Mouse (Mus musculus) midbrain, embryonic 14.5 days (tissue): ENCODE measurements around the gene Tnpo3. TPM values are rescaled to one million over a fixed set of nuclear protein-coding genes. Genes with fewer than 3 reads are reported as not detected.

ENCODE experiments used
- ATAC-seq: fragments of 200-750 bp; cut with Nextera tagmentation; 2 replicates; pipeline ENCODE4 v1.8.0; 2017; ENCODE audit warnings: moderate number of reproducible peaks, moderate library complexity; ENCODE audit not compliant: low FRiP score, low TSS enrichment
- DNase-seq: peaks from one replicate; pipeline ENCODE4 v3.0.0-alpha.2; 2015
- H3K27ac ChIP-seq: fragments of 300-500 bp; sonication (generic); replicated peaks from 2 replicates; pipeline ENCODE4 v1.5.1; 2014; ENCODE audit warnings: mild to moderate bottlenecking, low read depth, low read length, moderate library complexity
- H3K27me3 ChIP-seq: fragments of 300-500 bp; sonication (generic); 2 replicates; pipeline ENCODE4 v1.6.1; 2014; ENCODE audit warnings: low read length, control low read depth, mixed read lengths; ENCODE audit not compliant: control insufficient read depth, insufficient read depth
- H3K36me3 ChIP-seq: fragments of 300-500 bp; sonication (generic); 2 replicates; pipeline ENCODE4 v1.6.1; 2014; ENCODE audit warnings: low read length, control low read depth; ENCODE audit not compliant: control insufficient read depth, insufficient read depth
- H3K4me1 ChIP-seq: fragments of 300-500 bp; sonication (generic); 2 replicates; pipeline ENCODE4 v1.6.1; 2014; ENCODE audit warnings: mild to moderate bottlenecking, antibody characterized with exemption, low read length, control low read depth; ENCODE audit not compliant: control insufficient read depth, insufficient read depth
- H3K4me2 ChIP-seq: fragments of 300-500 bp; sonication (generic); 2 replicates; pipeline ENCODE4 v1.6.1; 2014; ENCODE audit warnings: mild to moderate bottlenecking, low read length, moderate library complexity
- H3K4me3 ChIP-seq: fragments of 300-500 bp; sonication (generic); replicated peaks from 2 replicates; pipeline ENCODE4 v1.5.1; 2014; ENCODE audit warnings: low read depth, low read length
- H3K9ac ChIP-seq: fragments of 300-500 bp; sonication (generic); replicated peaks from 2 replicates; pipeline ENCODE4 v1.6.1; 2014; ENCODE audit warnings: mild to moderate bottlenecking, low read length, moderate library complexity
- H3K9me3 ChIP-seq: fragments of 300-500 bp; sonication (generic); 2 replicates; pipeline ENCODE4 v1.6.1; 2016; ENCODE audit warnings: low read length, control low read depth, mixed read lengths; ENCODE audit not compliant: control insufficient read depth
- WGBS: fragments of 180-500 bp; shearing (Covaris S2); extraction: QIAGEN DNeasy Blood & Tissue Kit; methylation state at CpG from one replicate; pipeline ENCODE4 v1.1.7; 2014; 5-methylcytosine and 5-hydroxymethylcytosine counted together
- polyA plus RNA-seq: library from polyadenylated mRNA; unstranded; fragments of >200 nt; fragmentation: Nextera tagmentation; extraction: Ambion mirVana; gene quantifications from 2 replicates; pipeline ENCODE4 v1.2.1, GENCODE M21; 2014

Gene Tnpo3
- polyA plus RNA-seq = 63.9 and 102 TPM in 2 replicates

DNA sequence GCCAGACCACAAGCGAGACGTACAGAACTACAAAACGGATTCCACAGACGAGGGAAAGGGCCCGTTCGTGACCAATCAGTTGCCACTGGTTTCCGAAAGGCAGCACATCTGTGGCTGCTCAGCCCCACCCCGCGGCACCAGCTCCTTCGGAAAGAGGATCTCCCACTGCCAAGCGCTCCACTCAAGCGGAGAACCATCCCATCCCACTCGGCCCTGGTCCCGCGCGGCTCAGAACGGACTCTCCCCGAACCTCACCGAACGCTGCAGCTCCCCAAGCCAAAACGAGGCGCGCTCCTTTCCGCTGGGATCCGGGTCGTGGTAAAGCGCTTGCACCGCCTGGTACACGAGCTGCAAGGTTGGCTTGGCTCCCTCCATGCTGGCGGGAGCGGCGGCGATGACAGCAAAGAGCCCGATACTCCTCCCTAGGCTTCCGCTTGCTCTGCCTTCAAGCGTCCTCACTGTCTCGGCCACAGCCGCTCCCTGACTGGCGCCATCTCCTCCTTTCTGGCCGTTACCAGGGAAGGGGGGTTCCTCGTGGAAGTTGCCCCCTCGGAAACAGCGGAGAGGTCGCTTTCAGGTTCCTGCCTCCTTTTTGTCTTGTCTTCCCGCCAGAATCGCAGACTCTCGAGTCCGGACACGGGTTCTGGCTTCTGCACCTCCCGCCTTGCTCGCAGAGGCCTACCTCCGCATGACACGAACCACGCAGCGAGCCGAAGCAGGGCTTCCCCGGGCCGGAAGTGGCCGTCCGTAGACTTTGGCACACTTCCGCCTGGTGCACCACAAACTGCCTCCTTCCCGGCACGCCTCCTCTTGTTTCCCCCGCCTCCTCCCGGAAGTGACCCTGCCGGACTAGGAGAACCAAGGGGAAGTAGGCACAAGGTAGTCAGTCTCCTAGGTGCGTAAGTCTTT lies at the start of gene Tnpo3:
Gene Tnpo3, minus strand, starts transcription at position 777 of the 909 bp plus-strand sequence.
- Histone ChIP-seq H3K9ac (peak within 1 kb of the TSS; percentile 90), H3K4me1 (peaks cover 9% of the 10 kb centered on the region), H3K9me3 (no peaks in the 10 kb centered on the region), H3K4me2 (peak within 1 kb of the TSS; percentile 83), H3K27ac (peak within 1 kb of the TSS; percentile 84), H3K4me3 (peak within 1 kb of the TSS; percentile 86), H3K36me3 (no peaks in the 10 kb centered on the region), H3K27me3 (no peaks in the 10 kb centered on the region)
- DNase-seq = peak; percentile 96
- under 1% methylated on average over 67 of the region's 67 CpGs for WGBS
- peak; percentile 96 for ATAC-seq

- Histone ChIP-seq H3K4me2 (no peak overlapping the region), H3K4me3 (no peak overlapping the region), H3K9me3 (no peaks in the 10 kb centered on the region), H3K27ac (no peak overlapping the region), H3K4me1 (no peaks in the 10 kb centered on the region), H3K27me3 (no peaks in the 10 kb centered on the region), H3K9ac (no peak overlapping the region), H3K36me3 (no peaks in the 10 kb centered on the region)
- 90% methylated on average over 3 of the region's 3 CpGs for WGBS
- ATAC-seq (no peak), DNase-seq (no peak)
Measured at GRCm38 (mm10) chr6:29658626-29659475, 49.2 kb upstream of the Tnpo3 start.

DNA sequence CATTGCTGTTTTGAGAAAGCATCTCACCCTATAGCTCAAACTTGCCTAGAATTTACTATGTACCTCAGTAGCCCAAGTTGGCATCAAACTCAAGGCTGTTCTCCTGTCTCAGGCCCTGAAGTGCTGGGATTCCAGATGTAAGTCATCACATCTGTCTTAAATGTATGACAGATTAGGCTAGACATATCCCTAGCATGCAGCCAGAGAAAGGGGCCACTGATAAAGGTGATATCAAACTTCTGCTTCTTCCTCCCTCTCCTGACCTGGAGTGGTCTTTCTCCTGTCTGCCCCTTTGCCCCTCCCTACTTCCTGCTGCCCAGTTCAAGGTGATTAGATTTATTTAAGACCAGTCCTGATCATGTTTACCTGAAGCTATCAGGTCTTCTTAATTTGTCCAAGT lies 43.6 kb upstream of the Tnpo3 start:
- H3K4me3 ChIP-seq = no peak overlapping the region
- no peak for ATAC-seq
- no peak overlapping the region for H3K4me2 ChIP-seq
- H3K27me3 ChIP-seq = no peaks in the 10 kb centered on the region
- no peaks in the 10 kb centered on the region for H3K36me3 ChIP-seq
- no peaks in the 10 kb centered on the region for H3K9me3 ChIP-seq
- H3K4me1 ChIP-seq = no peaks in the 10 kb centered on the region
- H3K27ac ChIP-seq = no peak overlapping the region
- DNase-seq = no peak
- no peak overlapping the region for H3K9ac ChIP-seq

DNA sequence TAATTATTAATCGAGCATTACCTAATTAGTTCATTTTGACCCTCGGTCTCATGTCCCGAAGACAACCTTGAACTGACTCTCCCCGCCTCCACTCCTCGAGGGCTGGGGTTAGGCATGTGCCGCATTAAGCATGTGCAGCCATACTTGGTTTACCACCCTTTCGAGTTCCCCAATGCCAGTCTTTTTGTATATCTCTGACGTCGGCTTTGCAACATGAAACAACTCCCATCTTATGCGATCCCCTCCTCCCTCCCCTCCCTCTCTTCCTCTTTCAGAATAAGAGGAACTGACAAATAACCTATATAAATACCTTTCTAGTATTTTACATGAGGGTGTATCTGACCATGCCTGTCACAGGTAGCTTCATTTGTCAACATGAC lies 40.5 kb upstream of the Tnpo3 start:
- Histone ChIP-seq H3K27ac (no peak overlapping the region), H3K4me1 (no peaks in the 10 kb centered on the region), H3K4me2 (no peak overlapping the region), H3K4me3 (no peak overlapping the region), H3K9ac (no peak overlapping the region), H3K36me3 (no peaks in the 10 kb centered on the region), H3K27me3 (no peaks in the 10 kb centered on the region), H3K9me3 (no peaks in the 10 kb centered on the region)
- WGBS = 71% methylated on average over 10 of the region's 10 CpGs
- ATAC-seq (no peak), DNase-seq (no peak)

GRCm38 (mm10) chr6:29649494-29650169 lies 39.9 kb upstream of the Tnpo3 start:
- WGBS = 32% methylated on average over 14 of the region's 14 CpGs
- ATAC-seq (no peak), DNase-seq (peak; percentile 90)
- H3K4me1 ChIP-seq = no peaks in the 10 kb centered on the region
- H3K27me3 ChIP-seq = no peaks in the 10 kb centered on the region
- H3K27ac ChIP-seq = no peak overlapping the region
- no peak overlapping the region for H3K4me2 ChIP-seq
- no peaks in the 10 kb centered on the region for H3K9me3 ChIP-seq
- H3K4me3 ChIP-seq = no peak overlapping the region
- H3K9ac ChIP-seq = no peak overlapping the region
- H3K36me3 ChIP-seq = no peaks in the 10 kb centered on the region

DNA sequence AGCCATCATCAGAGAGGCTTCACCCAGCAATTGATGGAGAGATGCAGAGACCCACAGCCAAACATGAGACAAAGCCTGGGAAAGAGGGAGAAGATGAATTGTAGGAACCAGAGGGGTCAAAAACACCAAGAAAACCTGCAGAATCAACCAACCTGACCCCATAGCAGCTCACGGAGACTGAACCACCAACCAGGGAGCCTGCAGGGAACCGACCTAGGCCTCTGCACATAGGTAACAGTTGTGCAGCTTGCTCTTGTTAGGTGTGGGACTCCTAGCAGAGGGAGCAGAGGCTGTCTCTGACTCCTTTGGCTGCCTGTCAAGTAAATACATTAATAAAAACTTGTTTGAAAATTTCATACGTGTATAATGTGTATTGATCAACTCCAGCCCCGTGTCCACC lies 32.1 kb upstream of the Tnpo3 start:
- no peak for ATAC-seq
- Histone ChIP-seq H3K27me3 (no peaks in the 10 kb centered on the region; the same call in 1 of the 2 replicates), H3K4me2 (no peak overlapping the region), H3K4me3 (no peak overlapping the region), H3K9me3 (no peaks in the 10 kb centered on the region), H3K4me1 (no peaks in the 10 kb centered on the region), H3K27ac (no peak overlapping the region), H3K9ac (no peak overlapping the region), H3K36me3 (no peaks in the 10 kb centered on the region)
- WGBS = 92% methylated on average over 4 of the region's 4 CpGs
- no peak for DNase-seq

GRCm38 (mm10) chr6:29639580-29640419 lies 30.1 kb upstream of the Tnpo3 start:
- H3K27me3 ChIP-seq = no peaks in the 10 kb centered on the region; the same call in 1 of the 2 replicates
- WGBS = 7% methylated on average over 7 of the region's 7 CpGs
- ATAC-seq = no peak
- H3K4me3 ChIP-seq = no peak overlapping the region
- DNase-seq = peak; percentile 20
- H3K27ac ChIP-seq = no peak overlapping the region
- no peaks in the 10 kb centered on the region for H3K9me3 ChIP-seq
- no peaks in the 10 kb centered on the region for H3K4me1 ChIP-seq
- H3K36me3 ChIP-seq = no peaks in the 10 kb centered on the region
- H3K4me2 ChIP-seq = no peak overlapping the region
- no peak overlapping the region for H3K9ac ChIP-seq
